Mouse (Mus musculus): ENCODE measurements at regions not wholly inside any gene's neighbourhood (a gene's known extent, or its start where the extent isn't known, plus 50 kb on each side); places are given as distances from the start of the nearest gene placed in this dataset.

DNA sequence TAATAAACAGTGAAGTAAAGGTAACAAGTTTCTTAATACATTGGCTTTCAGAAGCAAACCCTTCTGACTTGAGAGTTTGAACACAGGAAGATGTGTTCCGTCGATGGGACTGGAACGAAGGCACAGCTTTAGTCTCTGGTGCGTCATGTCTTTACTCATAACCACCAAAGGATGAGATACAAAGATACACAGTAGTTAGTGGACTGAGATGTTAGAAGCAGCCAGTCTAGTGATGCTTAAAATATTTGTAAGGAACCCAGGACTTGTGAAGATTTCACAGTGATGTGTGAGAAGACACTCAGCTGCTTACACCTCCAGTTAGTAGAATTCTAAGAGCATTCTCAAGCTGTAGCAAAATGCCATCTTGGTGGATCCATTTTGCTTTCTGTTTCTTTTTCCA lies 135.9 kb upstream of the Arsj start:
- no peak for TF ChIP-seq EP300 (IDR thresholded peaks at IDR 0.05; ENCODE audit: low read depth)
- no peak for TF ChIP-seq CTCF (IDR thresholded peaks at IDR 0.05; ENCODE audit: low read depth)
